Mouse (Mus musculus) limb, embryonic 13.5 days (tissue): ENCODE results near the gene 2810021J22Rik. TPM values are rescaled to one million over a fixed set of nuclear protein-coding genes. Genes with fewer than 3 reads are reported as not detected.

ENCODE experiments used
- ATAC-seq: fragments of 200-750 bp; cut with Nextera tagmentation; 2 replicates; pipeline ENCODE4 v1.8.0; 2017; ENCODE audit warnings: low read depth, moderate number of reproducible peaks, moderate TSS enrichment; ENCODE audit not compliant: low FRiP score
- H3K27ac ChIP-seq: fragments of 300-500 bp; sonication (generic); 2 replicates; pipeline ENCODE4 v1.5.1; 2015; ENCODE audit warnings: inconsistent platforms, mild to moderate bottlenecking, moderate library complexity
- H3K27me3 ChIP-seq: fragments of 300-500 bp; sonication (generic); 2 replicates; pipeline ENCODE4 v1.6.1; 2015; ENCODE audit warnings: mild to moderate bottlenecking, inconsistent platforms
- H3K36me3 ChIP-seq: fragments of 300-500 bp; sonication (generic); 2 replicates; pipeline ENCODE4 v1.6.1; 2015; ENCODE audit warnings: inconsistent platforms, mild to moderate bottlenecking, moderate library complexity
- H3K4me1 ChIP-seq: fragments of 300-500 bp; sonication (generic); 2 replicates; pipeline ENCODE4 v1.6.1; 2015; ENCODE audit warnings: inconsistent platforms
- H3K4me2 ChIP-seq: fragments of 300-500 bp; sonication (generic); replicated peaks from 2 replicates; pipeline ENCODE4 v1.6.1; 2015; ENCODE audit warnings: inconsistent platforms, mild to moderate bottlenecking, moderate library complexity
- H3K4me3 ChIP-seq: fragments of 300-500 bp; sonication (generic); 2 replicates; pipeline ENCODE4 v1.5.1; 2015; ENCODE audit warnings: moderate library complexity, mild to moderate bottlenecking, inconsistent platforms
- H3K9ac ChIP-seq: fragments of 300-500 bp; sonication (generic); 2 replicates; pipeline ENCODE4 v1.6.1; 2015; ENCODE audit warnings: mild to moderate bottlenecking, inconsistent platforms
- H3K9me3 ChIP-seq: fragments of 300-500 bp; sonication (generic); 2 replicates; pipeline ENCODE4 v1.6.1; 2016; ENCODE audit warnings: inconsistent platforms
- WGBS: fragments of 180-500 bp; shearing (Covaris S2); methylation state at CpG from one replicate; pipeline ENCODE4 v1.1.7; 2015; 5-methylcytosine and 5-hydroxymethylcytosine counted together
- polyA plus RNA-seq: library from polyadenylated mRNA; unstranded; fragments of >200 nt; fragmentation: Nextera tagmentation; extraction: Ambion mirVana; gene quantifications from 2 replicates; pipeline ENCODE4 v1.2.1, GENCODE M21; 2015

The 2810021J22Rik gene
- polyA plus RNA-seq, 1 experiment from 2014 or later, result 8.0 TPM

GRCm38 (mm10) chr11:58890511-58890910 is 23.5 kb downstream of the 2810021J22Rik start:
- Histone ChIP-seq H3K27ac (no peak overlapping the region), H3K9me3 (no peaks in the 10 kb centered on the region), H3K27me3 (no peaks in the 10 kb centered on the region), H3K4me2 (no peak overlapping the region), H3K4me1 (no peaks in the 10 kb centered on the region), H3K36me3 (peaks cover 70% of the 10 kb centered on the region), H3K9ac (no peak overlapping the region), H3K4me3 (no peak overlapping the region)
- ATAC-seq, result no peak
- 95% methylated on average over 10 of the region's 10 CpGs for WGBS

GRCm38 (mm10) chr11:58894456-58894855 is 27.4 kb downstream of the 2810021J22Rik start:
- H3K9ac ChIP-seq, result no peak overlapping the region
- H3K4me1 ChIP-seq, result no peaks in the 10 kb centered on the region
- H3K4me3 ChIP-seq, result no peak overlapping the region
- H3K4me2 ChIP-seq, result no peak overlapping the region
- no peaks in the 10 kb centered on the region for H3K9me3 ChIP-seq
- WGBS, result 45% methylated on average over 6 of the region's 6 CpGs
- ATAC-seq, result no peak
- H3K27me3 ChIP-seq, result no peaks in the 10 kb centered on the region
- H3K27ac ChIP-seq, result no peak overlapping the region
- peaks cover 84% of the 10 kb centered on the region for H3K36me3 ChIP-seq

GRCm38 (mm10) chr11:58897485-58897884 is 30.5 kb downstream of the 2810021J22Rik start:
- H3K4me1 ChIP-seq, result peaks cover under 1% of the 10 kb centered on the region; the same call in 1 of the 2 replicates
- H3K4me3 ChIP-seq, result no peak overlapping the region
- H3K9me3 ChIP-seq, result no peaks in the 10 kb centered on the region
- no peak overlapping the region for H3K4me2 ChIP-seq
- no peak for ATAC-seq
- H3K27ac ChIP-seq, result no peak overlapping the region
- no peaks in the 10 kb centered on the region for H3K27me3 ChIP-seq
- no peak overlapping the region for H3K9ac ChIP-seq
- peaks cover 77% of the 10 kb centered on the region for H3K36me3 ChIP-seq
- 90% methylated on average over 6 of the region's 6 CpGs for WGBS

GRCm38 (mm10) chr11:58901080-58901479 is 34.1 kb downstream of the 2810021J22Rik start:
- no peaks in the 10 kb centered on the region for H3K9me3 ChIP-seq
- no peak overlapping the region for H3K27ac ChIP-seq
- no peak overlapping the region for H3K9ac ChIP-seq
- ATAC-seq, result no peak
- peaks cover 48% of the 10 kb centered on the region for H3K36me3 ChIP-seq
- no peaks in the 10 kb centered on the region for H3K27me3 ChIP-seq
- peaks cover 12% of the 10 kb centered on the region for H3K4me1 ChIP-seq
- no peak overlapping the region for H3K4me3 ChIP-seq
- H3K4me2 ChIP-seq, result no peak overlapping the region

- H3K4me3 ChIP-seq, result peak within 1 kb of the TSS; percentile 77
- H3K36me3 ChIP-seq, result peaks cover 27% of the 10 kb centered on the region
- H3K27me3 ChIP-seq, result no peaks in the 10 kb centered on the region
- ATAC-seq, result peak; percentile 98
- peak within 1 kb of the TSS; percentile 90 for H3K9ac ChIP-seq
- H3K4me1 ChIP-seq, result peaks cover 12% of the 10 kb centered on the region
- H3K4me2 ChIP-seq, result peak within 1 kb of the TSS; percentile 84
- no peaks in the 10 kb centered on the region for H3K9me3 ChIP-seq
- under 1% methylated on average over 40 of the region's 40 CpGs for WGBS
- peak within 1 kb of the TSS; percentile 81 for H3K27ac ChIP-seq
Measured at GRCm38 (mm10) chr11:58903511-58904409, 36.7 kb downstream of the 2810021J22Rik start, which contains the start of gene Zfp39. Zfp39 (minus strand) TSS chr11:58904225.

- H3K4me2 ChIP-seq, result peak overlapping the region; percentile 84
- H3K4me1 ChIP-seq, result peaks cover 12% of the 10 kb centered on the region
- peak overlapping the region; percentile 77 for H3K4me3 ChIP-seq
- WGBS, result 2% methylated on average over 8 of the region's 8 CpGs
- H3K9me3 ChIP-seq, result no peaks in the 10 kb centered on the region
- peak; percentile 16; the same call in 1 of the 2 replicates for ATAC-seq
- peak overlapping the region; percentile 58; the same call in 1 of the 2 replicates for H3K9ac ChIP-seq
- no peaks in the 10 kb centered on the region for H3K27me3 ChIP-seq
- H3K36me3 ChIP-seq, result peaks cover 21% of the 10 kb centered on the region
- H3K27ac ChIP-seq, result peak overlapping the region; percentile 80; the same call in 1 of the 2 replicates
Measured at GRCm38 (mm10) chr11:58904410-58904718, 37.3 kb downstream of the 2810021J22Rik start.

- no peak overlapping the region for H3K27ac ChIP-seq
- WGBS, result 49% methylated on average over 6 of the region's 6 CpGs
- peak overlapping the region; percentile 84 for H3K4me2 ChIP-seq
- peaks cover 12% of the 10 kb centered on the region for H3K4me1 ChIP-seq
- no peak overlapping the region for H3K4me3 ChIP-seq
- no peaks in the 10 kb centered on the region for H3K27me3 ChIP-seq
- H3K36me3 ChIP-seq, result peaks cover 18% of the 10 kb centered on the region
- ATAC-seq, result no peak
- H3K9me3 ChIP-seq, result no peaks in the 10 kb centered on the region
- no peak overlapping the region for H3K9ac ChIP-seq
Measured at GRCm38 (mm10) chr11:58904838-58905237, 37.8 kb downstream of the 2810021J22Rik start.

- Histone ChIP-seq H3K4me1 (peaks cover 6% of the 10 kb centered on the region), H3K27ac (no peak overlapping the region), H3K4me2 (peak overlapping the region; percentile 65; the same call in 1 of the 2 replicates), H3K36me3 (no peaks in the 10 kb centered on the region), H3K27me3 (no peaks in the 10 kb centered on the region), H3K9me3 (no peaks in the 10 kb centered on the region), H3K9ac (no peak overlapping the region), H3K4me3 (no peak overlapping the region)
- WGBS, result 87% methylated on average over 1 of the region's 1 CpGs
- ATAC-seq, result no peak
Measured at GRCm38 (mm10) chr11:58913776-58914175, 46.8 kb downstream of the 2810021J22Rik start.

- WGBS, result 15% methylated on average over 17 of the region's 17 CpGs
- peak overlapping the region; percentile 65 for H3K4me2 ChIP-seq
- H3K27me3 ChIP-seq, result no peaks in the 10 kb centered on the region
- no peaks in the 10 kb centered on the region for H3K36me3 ChIP-seq
- ATAC-seq, result no peak
- no peak overlapping the region for H3K27ac ChIP-seq
- H3K9me3 ChIP-seq, result no peaks in the 10 kb centered on the region
- H3K4me1 ChIP-seq, result peaks cover 6% of the 10 kb centered on the region
- peak overlapping the region; percentile 37 for H3K4me3 ChIP-seq
- H3K9ac ChIP-seq, result peak overlapping the region; percentile 53
Measured at GRCm38 (mm10) chr11:58914461-58915028, 47.5 kb downstream of the 2810021J22Rik start.

- H3K9ac ChIP-seq, result no peak overlapping the region
- H3K9me3 ChIP-seq, result no peaks in the 10 kb centered on the region
- peaks cover 6% of the 10 kb centered on the region for H3K4me1 ChIP-seq
- ATAC-seq, result no peak
- H3K4me2 ChIP-seq, result no peak overlapping the region
- H3K27me3 ChIP-seq, result peaks cover 3% of the 10 kb centered on the region; the same call in 1 of the 2 replicates
- no peaks in the 10 kb centered on the region for H3K36me3 ChIP-seq
- no peak overlapping the region for H3K27ac ChIP-seq
- 56% methylated on average over 14 of the region's 14 CpGs for WGBS
- no peak overlapping the region for H3K4me3 ChIP-seq
Measured at GRCm38 (mm10) chr11:58916879-58917744, 50.1 kb downstream of the 2810021J22Rik start.

- H3K4me3 ChIP-seq, result no peak within 1 kb of the TSS
- no peak within 1 kb of the TSS for H3K27ac ChIP-seq
- H3K9ac ChIP-seq, result no peak within 1 kb of the TSS
- H3K4me1 ChIP-seq, result peaks cover 6% of the 10 kb centered on the region
- ATAC-seq, result no peak
- H3K4me2 ChIP-seq, result no peak within 1 kb of the TSS
- H3K9me3 ChIP-seq, result no peaks in the 10 kb centered on the region
- 77% methylated on average over 12 of the region's 12 CpGs for WGBS
- H3K27me3 ChIP-seq, result peaks cover 3% of the 10 kb centered on the region; the same call in 1 of the 2 replicates
- H3K36me3 ChIP-seq, result no peaks in the 10 kb centered on the region
Measured at GRCm38 (mm10) chr11:58917745-58918366, 50.8 kb downstream of the 2810021J22Rik start, which contains the start of gene Btnl10. Btnl10 (plus strand) TSS chr11:58917908.
